In genomic region chr2:65077544-65077943, GRCm38 (mm10) we compare ENCODE assay signal across 23 mouse cellular contexts. TPM values are rescaled to one million over a fixed set of nuclear protein-coding genes. Genes with fewer than 3 reads are reported as not detected.
"Had no signal": no experiment of that assay in that cellular context is flagged by ENCODE, and none has a peak within 500 bp of the region (broad histone marks: within the 10 kb centered on the region; RNA-seq: fewer than 3 reads in every experiment).

No protein-coding gene starts in this region.

- H3K4me3 ChIP-seq: left cerebral cortex, adult 2 months; limb, embryonic 12.5 days; limb, embryonic 15.5 days; megakaryocyte, embryonic 14.5 days; midbrain, embryonic 12.5 days; myocyte; neural tube, embryonic 13.5 days had no signal

- DNase-seq: kidney, adult 2 months; kidney, postnatal 25 days; liver, postnatal 0 days; lung, embryonic 14.5 days; lung, postnatal 36 days; retina, postnatal 1 day; thymus, adult 2 months; thymus, postnatal 14 days; thymus, postnatal 4 days had no signal

- ATAC-seq: intestine, postnatal 0 days; liver, postnatal 0 days; lung, postnatal 0 days; midbrain, embryonic 16.5 days had no signal

- H3K27ac ChIP-seq: kidney, postnatal 0 days; left cerebral cortex, adult 2 months; limb, embryonic 12.5 days; limb, embryonic 15.5 days; liver, embryonic 14.5 days; midbrain, embryonic 12.5 days; neural tube, embryonic 13.5 days had no signal

- H3K4me1 ChIP-seq: limb, embryonic 12.5 days; limb, embryonic 15.5 days; megakaryocyte, embryonic 14.5 days; midbrain, embryonic 12.5 days; neural tube, embryonic 13.5 days had no signal

RNA-seq across cellular contexts. Expression of gene Grb14, which starts 52.8 kb away (rescaled TPM):
- total RNA-seq: monocyte, adult 5-6 weeks; neutrophil, adult 5-6 weeks had no signal
